Mouse (Mus musculus) layer of hippocampus, adult 9-11 months (tissue): ENCODE results near the gene Isy1.
"Not testable (repeated sequence)": the region's sequence is repeated elsewhere in the genome, so short reads cannot be mapped to it uniquely, and the experiment has no call there.

ENCODE experiments used
- DNase-seq: peaks from one replicate; pipeline ENCODE4 v3.0.0; 2022

Gene Isy1

DNA sequence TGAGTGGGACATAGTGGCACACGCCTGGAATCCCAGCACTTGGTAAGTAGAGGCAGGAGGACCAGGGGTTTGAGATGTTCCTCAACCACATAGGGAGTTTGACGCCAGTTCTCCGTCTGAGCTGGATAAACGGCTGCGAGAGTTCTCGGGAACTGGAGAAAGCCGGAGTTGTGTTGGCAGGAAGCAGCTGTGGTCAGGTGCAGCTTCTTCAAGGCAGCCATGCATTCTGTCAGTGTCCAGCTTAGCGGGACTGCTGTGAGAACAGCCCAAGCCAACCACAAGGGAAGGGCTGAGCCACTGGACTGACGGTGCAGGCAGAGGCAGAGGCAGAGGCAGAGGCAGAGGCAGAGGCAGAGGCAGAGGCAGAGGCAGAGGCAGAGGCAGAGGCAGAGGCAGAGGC, 63.7 kb downstream of the Isy1 start:
- no peak for DNase-seq

GRCm38 (mm10) chr6:87774466-87774865, 64.1 kb downstream of the Isy1 start:
- DNase-seq, result no peak

GRCm38 (mm10) chr6:87770626-87771025, 68.0 kb downstream of the Isy1 start:
- DNase-seq, result no peak

GRCm38 (mm10) chr6:87764296-87764695, 74.3 kb downstream of the Isy1 start:
- not testable (repeated sequence) for DNase-seq
